Mouse (Mus musculus) brain, embryonic 14.5 days (tissue): ENCODE data around the gene Abcb9.

Experiments
- CTCF ChIP-seq: fragments of 200-500 bp; IDR thresholded peaks from 2 replicates; pipeline ENCODE4 v1.5.1; 2012; ENCODE audit warnings: inconsistent platforms, mild to moderate bottlenecking, moderate library complexity, borderline replicate concordance; ENCODE audit not compliant: insufficient read depth, insufficient read length; ENCODE audit errors: extremely low read depth
- POLR2A ChIP-seq: fragments of 200-500 bp; IDR thresholded peaks from 2 replicates; pipeline ENCODE4 v1.6.1; 2012; ENCODE audit warnings: mild to moderate bottlenecking, inconsistent platforms, borderline replicate concordance; ENCODE audit not compliant: poor library complexity, insufficient read depth, insufficient read length, severe bottlenecking; ENCODE audit errors: extremely low read depth

DNA sequence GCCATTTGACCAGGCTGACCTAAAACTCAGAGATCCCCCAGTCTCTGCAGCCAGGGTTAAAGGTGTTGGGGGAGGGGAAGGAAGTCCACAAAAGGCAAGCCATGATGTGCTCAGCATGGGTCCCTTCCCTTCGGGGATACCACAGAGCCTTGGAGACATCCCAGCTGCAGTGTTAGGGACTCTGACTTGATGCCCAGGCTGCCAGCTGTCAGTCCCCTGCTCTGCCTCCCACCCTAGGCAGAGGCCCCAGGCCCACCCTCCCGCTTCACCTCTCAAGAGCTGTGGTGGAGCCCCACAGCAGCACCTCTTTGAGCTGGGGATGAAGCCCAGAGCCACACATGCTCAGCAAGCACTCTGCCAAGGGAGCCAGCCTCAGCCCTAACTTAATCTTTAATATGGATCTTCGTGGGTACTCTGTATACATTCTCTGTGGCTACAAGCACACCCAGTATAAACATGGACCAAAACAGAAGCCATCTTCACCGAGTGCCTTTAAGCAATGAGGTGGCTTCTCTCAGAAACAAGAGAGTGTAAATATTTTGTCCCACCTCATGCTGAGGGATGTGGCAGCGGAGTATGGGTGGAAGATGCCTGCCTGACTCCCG lies 17.6 kb downstream of the Abcb9 start:
- no peak for TF ChIP-seq CTCF
- no peak for TF ChIP-seq POLR2A
